Mouse (Mus musculus): ENCODE results near the gene BC049352. TPM values are rescaled to one million over a fixed set of nuclear protein-coding genes. Genes with fewer than 3 reads are reported as not detected.

BC049352 gene
- polyA plus RNA-seq, 1 experiment from 2014 or later, result 0.14 TPM

GRCm38 (mm10) chr9:45197549-45197948 lies 15.7 kb downstream of the BC049352 start:
- no peak overlapping the region for H3K4me3 ChIP-seq (ENCODE audit: low read depth, low read length)
- no peaks in the 10 kb centered on the region for H3K36me3 ChIP-seq (replicated peaks; ENCODE audit: insufficient read depth, low read length)
- no peaks in the 10 kb centered on the region for H3K27me3 ChIP-seq (ENCODE audit: insufficient read depth, low read length)
- H3K4me2 ChIP-seq (ENCODE audit: low read depth, low read length), result no peak overlapping the region
- H3K4me1 ChIP-seq (ENCODE audit: insufficient read depth), result peaks cover 19% of the 10 kb centered on the region
- WGBS (ENCODE audit: insufficient replicate concordance), result 67% methylated on average over 5 of the region's 5 CpGs
- no peak for ATAC-seq
- no peak overlapping the region for H3K27ac ChIP-seq (ENCODE audit: low read depth)
- DNase-seq, result no peak
- H3K9me3 ChIP-seq (ENCODE audit: low read length), result no peaks in the 10 kb centered on the region
- TF ChIP-seq CTCF (IDR thresholded peaks at IDR 0.05; ENCODE audit: low read depth), result no peak
- no peak for TF ChIP-seq EP300 (IDR thresholded peaks at IDR 0.05; ENCODE audit: low read depth)
- H3K9ac ChIP-seq (replicated peaks), result no peak overlapping the region

GRCm38 (mm10) chr9:45201319-45201947 lies 19.6 kb downstream of the BC049352 start:
- Histone ChIP-seq H3K27me3 (ENCODE audit: insufficient read depth, low read length) (no peaks in the 10 kb centered on the region), H3K4me2 (ENCODE audit: low read depth, low read length) (no peak overlapping the region), H3K9me3 (ENCODE audit: low read length) (no peaks in the 10 kb centered on the region), H3K4me1 (ENCODE audit: insufficient read depth) (peaks cover 23% of the 10 kb centered on the region), H3K4me3 (ENCODE audit: low read depth, low read length) (no peak overlapping the region), H3K27ac (ENCODE audit: low read depth) (peak overlapping the region; percentile 39), H3K9ac (replicated peaks) (no peak overlapping the region), H3K36me3 (replicated peaks; ENCODE audit: insufficient read depth, low read length) (no peaks in the 10 kb centered on the region)
- ATAC-seq (peak; percentile 84), DNase-seq (peak; percentile 58)
- 47% methylated on average over 5 of the region's 5 CpGs for WGBS (ENCODE audit: insufficient replicate concordance)
- TF ChIP-seq CTCF (IDR thresholded peaks at IDR 0.05; ENCODE audit: low read depth), result no peak
- no peak for TF ChIP-seq EP300 (IDR thresholded peaks at IDR 0.05; ENCODE audit: low read depth)

- Histone ChIP-seq H3K9ac (replicated peaks) (no peak overlapping the region), H3K4me3 (ENCODE audit: low read depth, low read length) (no peak overlapping the region), H3K27ac (ENCODE audit: low read depth) (peak overlapping the region; percentile 39), H3K9me3 (ENCODE audit: low read length) (no peaks in the 10 kb centered on the region), H3K27me3 (ENCODE audit: insufficient read depth, low read length) (no peaks in the 10 kb centered on the region), H3K36me3 (replicated peaks; ENCODE audit: insufficient read depth, low read length) (no peaks in the 10 kb centered on the region), H3K4me1 (ENCODE audit: insufficient read depth) (peaks cover 23% of the 10 kb centered on the region), H3K4me2 (ENCODE audit: low read depth, low read length) (no peak overlapping the region)
- DNase-seq (peak; percentile 34), ATAC-seq (peak; percentile 77)
- WGBS (ENCODE audit: insufficient replicate concordance), result 44% methylated on average over 9 of the region's 9 CpGs
- TF ChIP-seq CTCF (IDR thresholded peaks at IDR 0.05; ENCODE audit: low read depth) (no peak), EP300 (IDR thresholded peaks at IDR 0.05; ENCODE audit: low read depth) (no peak)
These were observed 20.4 kb downstream of the BC049352 start for GRCm38 (mm10) chr9:45202021-45202798.

GRCm38 (mm10) chr9:45203797-45204410 lies 22.1 kb downstream of the BC049352 start, which contains the start of gene Tmprss4:
Gene Tmprss4, minus strand, starts transcription at chr9:45204092.
- no peak for TF ChIP-seq EP300 (IDR thresholded peaks at IDR 0.05; ENCODE audit: low read depth)
- TF ChIP-seq CTCF (IDR thresholded peaks at IDR 0.05; ENCODE audit: low read depth), result no peak
- ATAC-seq, result no peak
- Histone ChIP-seq H3K9ac (replicated peaks) (no peak within 1 kb of the TSS), H3K4me1 (ENCODE audit: insufficient read depth) (peaks cover 23% of the 10 kb centered on the region), H3K27ac (ENCODE audit: low read depth) (no peak within 1 kb of the TSS), H3K4me3 (ENCODE audit: low read depth, low read length) (no peak within 1 kb of the TSS), H3K9me3 (ENCODE audit: low read length) (no peaks in the 10 kb centered on the region), H3K27me3 (ENCODE audit: insufficient read depth, low read length) (no peaks in the 10 kb centered on the region), H3K4me2 (ENCODE audit: low read depth, low read length) (no peak within 1 kb of the TSS), H3K36me3 (replicated peaks; ENCODE audit: insufficient read depth, low read length) (no peaks in the 10 kb centered on the region)
- DNase-seq, result no peak
- 78% methylated on average over 8 of the region's 8 CpGs for WGBS (ENCODE audit: insufficient replicate concordance)

- no peak for DNase-seq
- H3K4me3 ChIP-seq (ENCODE audit: low read depth, low read length), result no peak overlapping the region
- no peak for ATAC-seq
- TF ChIP-seq CTCF (IDR thresholded peaks at IDR 0.05; ENCODE audit: low read depth) (no peak), EP300 (IDR thresholded peaks at IDR 0.05; ENCODE audit: low read depth) (no peak)
- H3K36me3 ChIP-seq (replicated peaks; ENCODE audit: insufficient read depth, low read length), result no peaks in the 10 kb centered on the region
- H3K9ac ChIP-seq (replicated peaks), result no peak overlapping the region
- 66% methylated on average over 5 of the region's 5 CpGs for WGBS (ENCODE audit: insufficient replicate concordance)
- no peaks in the 10 kb centered on the region for H3K27me3 ChIP-seq (ENCODE audit: insufficient read depth, low read length)
- H3K9me3 ChIP-seq (ENCODE audit: low read length), result no peaks in the 10 kb centered on the region
- H3K27ac ChIP-seq (ENCODE audit: low read depth), result no peak overlapping the region
- H3K4me2 ChIP-seq (ENCODE audit: low read depth, low read length), result no peak overlapping the region
- H3K4me1 ChIP-seq (ENCODE audit: insufficient read depth), result peaks cover 23% of the 10 kb centered on the region
These were observed 23.3 kb downstream of the BC049352 start for GRCm38 (mm10) chr9:45205143-45205542.

GRCm38 (mm10) chr9:45206121-45206520 lies 24.3 kb downstream of the BC049352 start:
- no peak overlapping the region for H3K9ac ChIP-seq (replicated peaks)
- peaks cover 18% of the 10 kb centered on the region for H3K4me1 ChIP-seq (ENCODE audit: insufficient read depth)
- no peak for DNase-seq
- no peak overlapping the region for H3K4me2 ChIP-seq (ENCODE audit: low read depth, low read length)
- no peak for ATAC-seq
- 57% methylated on average over 4 of the region's 4 CpGs for WGBS (ENCODE audit: insufficient replicate concordance)
- H3K27me3 ChIP-seq (ENCODE audit: insufficient read depth, low read length), result no peaks in the 10 kb centered on the region
- no peak overlapping the region for H3K27ac ChIP-seq (ENCODE audit: low read depth)
- H3K36me3 ChIP-seq (replicated peaks; ENCODE audit: insufficient read depth, low read length), result no peaks in the 10 kb centered on the region
- TF ChIP-seq CTCF (IDR thresholded peaks at IDR 0.05; ENCODE audit: low read depth), result no peak
- TF ChIP-seq EP300 (IDR thresholded peaks at IDR 0.05; ENCODE audit: low read depth), result no peak
- no peaks in the 10 kb centered on the region for H3K9me3 ChIP-seq (ENCODE audit: low read length)
- H3K4me3 ChIP-seq (ENCODE audit: low read depth, low read length), result no peak overlapping the region

Measured in liver, postnatal 0 days (tissue).